Mouse (Mus musculus): ENCODE data around the gene A430033K04Rik.

DNA sequence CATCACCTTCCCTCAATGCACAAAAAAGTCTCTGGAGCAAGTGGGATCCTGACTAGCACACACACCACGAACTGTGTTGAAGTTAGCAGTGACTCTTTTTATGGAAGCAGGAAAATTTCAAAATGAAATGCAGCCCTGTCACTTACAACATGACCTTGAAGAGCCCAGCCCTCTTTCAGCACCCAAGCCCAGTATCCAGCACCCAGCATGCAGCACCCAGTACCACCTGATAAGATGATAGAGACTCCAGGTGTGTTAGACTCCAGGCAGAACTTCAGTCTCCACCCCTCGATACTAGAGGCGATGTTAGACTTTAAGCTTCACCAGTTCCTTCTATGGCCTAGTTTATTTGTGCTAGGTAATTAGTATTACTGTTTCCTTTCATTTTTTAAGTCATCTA is 19.1 kb downstream of the A430033K04Rik start:
- no peak for TF ChIP-seq CTCF (IDR thresholded peaks at IDR 0.05; ENCODE audit: low read depth, low read length)
- no peak for TF ChIP-seq GATA2 (IDR thresholded peaks at IDR 0.05; ENCODE audit: borderline replicate concordance, low read depth, low read length)
- TF ChIP-seq GATA1 (IDR thresholded peaks at IDR 0.05; ENCODE audit: borderline replicate concordance, low read length) = no peak
- TF ChIP-seq TAL1 (conservative IDR thresholded peaks at IDR 0.05; ENCODE audit: low read depth, low read length) = no peak
- TF ChIP-seq POLR2AphosphoS5 (IDR thresholded peaks at IDR 0.05; ENCODE audit: insufficient replicate concordance, low read depth, low read length) = no peak
